Mouse (Mus musculus) megakaryocyte, adult 5-6 weeks (primary cell): ENCODE results near the gene Galntl6. TPM values are rescaled to one million over a fixed set of nuclear protein-coding genes. Genes with fewer than 3 reads are reported as not detected.
"Not testable (repeated sequence)": the region's sequence is repeated elsewhere in the genome, so short reads cannot be mapped to it uniquely, and the experiment has no call there.

ENCODE experiments used
- ATAC-seq: 2 replicates; pipeline ENCODE4 v1.8.0; 2016; ENCODE audit warnings: mild to moderate bottlenecking, inconsistent platforms; ENCODE audit not compliant: poor library complexity, severe bottlenecking
- total RNA-seq, 2 experiments: library from RNA; stranded (forward) in 1 of 2; stranded (reverse) in 1 of 2; fragments of 153-499, 151-499 nt in 1 of 2; fragments of 221-1000, 200-1000 nt in 1 of 2; gene quantifications; 2 replicates each; pipeline versions ENCODE4 v1.2.3 to v1.2.4; 2015 to 2017

The Galntl6 gene
- total RNA-seq, 2 experiments from 2014 or later = 0.22 TPM; not detected in 1

DNA sequence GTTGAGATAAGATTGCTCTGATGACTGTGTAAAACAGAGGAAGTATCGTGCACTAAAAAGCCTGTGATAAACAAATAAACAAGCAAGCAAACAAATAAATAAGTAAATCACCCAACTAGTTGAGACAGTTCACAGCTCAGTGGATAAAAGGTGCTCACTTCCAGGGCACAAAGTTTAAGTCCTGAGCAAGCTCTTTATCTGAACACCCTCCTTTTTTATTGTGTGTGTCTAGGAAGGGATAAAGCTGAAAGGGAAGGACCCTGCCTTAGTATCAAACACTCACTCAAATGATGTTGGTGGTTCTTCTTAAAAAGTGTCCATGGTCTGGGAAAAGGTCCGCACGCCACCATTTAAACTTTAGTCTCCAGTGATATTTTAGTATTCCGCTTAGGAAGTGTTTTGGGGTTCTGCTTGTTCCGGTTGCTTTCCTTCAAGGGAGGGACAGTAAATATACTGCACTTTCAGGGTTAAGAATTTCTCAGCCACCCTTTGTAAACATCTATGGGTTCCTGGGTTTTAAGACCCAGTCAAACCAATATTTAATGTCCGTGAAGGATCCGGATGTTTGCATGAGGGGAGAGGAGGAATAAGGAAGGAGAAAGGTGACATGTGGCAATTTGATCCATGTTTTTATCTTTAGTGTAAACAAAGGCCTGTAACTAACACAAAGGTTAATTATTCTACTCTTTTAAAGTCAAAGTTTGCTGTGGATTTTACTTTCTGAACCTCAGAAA lies 1134.3 kb downstream of the Galntl6 start:
- ATAC-seq = no peak

DNA sequence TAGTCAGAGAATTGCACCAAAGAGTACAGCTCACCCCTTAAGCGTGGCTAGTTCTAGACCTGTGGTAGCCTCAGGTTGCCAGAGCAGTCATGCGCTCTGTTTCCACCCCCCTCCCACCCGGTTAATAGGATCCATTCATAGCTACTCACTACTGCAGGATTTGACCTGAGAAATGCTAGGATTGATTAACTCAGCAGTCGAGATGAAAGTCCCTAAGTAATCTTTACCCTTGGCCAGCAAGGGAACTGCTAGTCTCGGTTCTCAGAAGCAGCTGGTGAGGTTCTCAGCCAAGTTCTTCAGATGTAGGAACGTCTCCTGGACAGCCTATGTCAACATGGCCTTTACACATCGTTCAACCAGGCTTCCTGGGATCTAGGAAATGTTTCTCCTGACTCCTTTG lies 1135.7 kb downstream of the Galntl6 start:
- ATAC-seq = no peak

DNA sequence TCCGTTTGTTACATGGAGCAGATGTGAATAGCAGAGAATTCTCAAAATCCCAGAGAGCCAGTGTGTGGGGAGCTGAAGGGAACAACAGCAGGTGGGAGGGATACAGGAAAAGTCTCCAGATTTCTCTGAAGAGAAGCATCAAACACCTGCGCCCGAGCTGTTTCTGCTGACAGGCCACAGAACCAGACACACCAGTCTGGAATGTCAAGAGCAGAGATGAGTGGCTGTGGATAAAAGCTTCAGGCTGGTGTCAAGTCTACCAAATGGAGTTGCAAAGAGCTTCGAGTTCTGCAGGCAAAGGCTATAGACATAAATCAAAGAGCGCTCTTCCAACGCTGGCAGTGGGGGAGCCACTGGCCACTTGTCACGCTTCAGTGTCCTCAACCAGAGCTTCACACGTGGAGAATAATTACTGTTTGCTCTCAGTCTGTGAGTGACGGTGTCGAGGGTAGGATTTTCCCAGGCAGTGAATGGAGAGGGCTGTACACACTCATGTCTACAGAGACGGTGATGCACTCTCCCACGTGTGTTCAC lies 1139.6 kb downstream of the Galntl6 start:
- ATAC-seq = no peak

DNA sequence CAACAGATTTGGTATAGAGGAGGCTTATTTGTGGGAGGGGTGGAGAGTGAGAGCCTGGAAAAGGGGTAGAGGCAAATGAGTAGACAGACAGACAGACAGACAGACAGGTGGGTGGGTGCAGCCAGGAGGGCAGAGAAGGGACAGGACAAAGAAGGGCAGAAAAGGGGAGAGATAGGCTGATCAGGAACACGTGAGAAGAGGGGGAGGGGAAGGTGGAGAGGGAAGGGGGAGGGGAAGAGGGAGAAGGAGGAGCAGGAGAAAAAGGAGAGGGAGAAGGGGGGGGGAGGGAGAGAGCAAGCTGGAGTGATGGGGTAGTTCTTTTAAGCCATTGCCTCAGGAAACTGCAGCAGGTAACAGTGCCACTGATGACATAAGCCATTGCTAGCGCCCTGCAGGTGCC lies 1144.9 kb downstream of the Galntl6 start:
- ATAC-seq = no peak

DNA sequence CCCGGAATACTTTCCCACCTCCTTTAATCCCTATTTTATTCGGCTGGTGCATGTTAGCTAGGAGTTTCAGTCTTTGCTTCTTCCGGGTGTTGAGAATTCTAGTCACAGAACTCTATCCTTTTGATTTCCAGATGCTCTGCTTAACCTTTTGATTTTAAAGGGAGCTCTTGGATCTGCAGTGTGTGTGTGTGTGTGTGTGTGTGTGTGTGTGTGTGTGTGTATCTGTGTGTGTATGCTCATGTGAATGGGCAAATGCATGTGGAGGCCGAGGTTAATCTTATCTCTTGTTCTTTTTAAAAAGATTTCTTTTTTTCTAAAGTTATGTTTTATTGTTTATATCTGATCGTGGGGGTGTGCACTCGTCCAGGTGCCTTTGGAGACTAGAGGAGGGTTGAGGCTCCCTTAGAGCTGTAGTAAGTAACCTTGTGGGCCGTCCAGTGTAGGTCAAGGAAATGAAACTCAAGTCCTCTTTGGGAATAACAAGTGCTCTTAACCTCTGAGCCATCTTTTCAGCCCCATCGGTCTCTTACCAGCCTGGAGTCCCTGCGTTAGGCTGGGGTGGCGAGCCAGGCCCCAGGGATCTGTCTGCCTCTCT lies 1145.9 kb downstream of the Galntl6 start:
- ATAC-seq = no peak

DNA sequence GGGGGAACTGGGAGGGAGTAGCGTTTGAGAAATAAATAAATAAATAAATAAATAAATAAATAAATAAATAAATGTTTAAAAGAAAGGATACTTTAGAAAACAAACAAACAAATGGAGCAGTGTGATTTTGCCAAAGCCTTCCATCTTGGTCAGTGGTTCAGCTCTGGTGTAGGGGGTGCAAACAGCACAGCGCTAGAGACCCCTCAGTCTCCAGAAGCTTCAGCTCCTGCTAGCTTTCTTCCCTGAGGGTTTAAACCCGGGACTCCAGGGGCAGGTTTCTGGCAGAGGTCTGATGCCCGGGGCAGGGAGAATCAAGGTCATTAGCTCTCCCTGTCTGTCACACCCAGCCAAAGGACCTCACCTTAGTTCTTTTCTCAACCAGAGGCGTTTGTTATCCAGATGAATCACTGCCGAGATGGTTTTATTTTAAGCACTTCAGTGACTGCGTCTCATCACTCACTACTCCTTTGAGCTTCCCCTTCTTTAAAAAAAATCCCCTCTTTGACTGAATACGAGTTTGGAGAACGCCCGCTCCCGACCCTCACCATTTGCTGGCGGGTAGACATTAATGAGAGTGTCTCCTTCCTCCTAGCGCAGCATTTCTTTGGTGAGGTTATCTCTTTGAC lies 1146.6 kb downstream of the Galntl6 start:
- no peak for ATAC-seq

DNA sequence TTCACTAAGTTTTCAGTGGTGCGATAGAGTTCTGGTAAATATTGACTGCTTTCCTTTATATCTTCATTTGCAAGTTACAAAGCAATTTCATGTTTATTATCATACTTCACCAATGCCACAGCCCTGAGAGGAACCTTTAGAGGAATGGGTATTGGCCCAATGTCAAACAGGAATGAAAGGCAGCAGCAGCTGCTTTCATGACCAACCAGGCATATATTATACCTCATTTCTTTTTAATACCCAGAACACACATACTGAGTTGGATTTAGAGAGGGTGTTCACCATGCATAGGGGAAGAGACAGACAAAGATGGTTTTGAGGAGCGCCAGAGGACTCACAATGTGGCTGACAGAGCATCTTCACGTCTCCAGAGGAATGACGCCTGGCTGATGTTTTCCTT lies 1147.2 kb downstream of the Galntl6 start:
- no peak for ATAC-seq

DNA sequence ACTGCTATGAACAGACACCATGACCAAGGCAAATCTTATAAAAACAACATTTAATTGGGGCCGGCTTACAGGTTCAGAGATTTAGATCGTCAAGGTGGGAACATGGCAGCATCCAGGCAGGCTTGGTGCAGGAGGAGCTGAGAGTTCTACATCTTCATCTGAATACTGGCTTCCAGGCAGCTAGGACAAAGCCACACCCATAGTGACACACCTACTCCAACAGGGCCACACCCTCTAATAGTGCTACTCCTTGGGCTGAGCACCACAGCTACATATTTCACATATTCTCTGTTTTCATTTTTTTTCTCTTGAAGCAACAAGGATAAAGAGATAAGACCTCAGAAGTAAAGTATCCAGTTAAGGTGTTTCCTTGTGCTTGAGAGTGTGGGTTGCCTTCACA lies 1149.8 kb downstream of the Galntl6 start:
- not testable (repeated sequence) for ATAC-seq

DNA sequence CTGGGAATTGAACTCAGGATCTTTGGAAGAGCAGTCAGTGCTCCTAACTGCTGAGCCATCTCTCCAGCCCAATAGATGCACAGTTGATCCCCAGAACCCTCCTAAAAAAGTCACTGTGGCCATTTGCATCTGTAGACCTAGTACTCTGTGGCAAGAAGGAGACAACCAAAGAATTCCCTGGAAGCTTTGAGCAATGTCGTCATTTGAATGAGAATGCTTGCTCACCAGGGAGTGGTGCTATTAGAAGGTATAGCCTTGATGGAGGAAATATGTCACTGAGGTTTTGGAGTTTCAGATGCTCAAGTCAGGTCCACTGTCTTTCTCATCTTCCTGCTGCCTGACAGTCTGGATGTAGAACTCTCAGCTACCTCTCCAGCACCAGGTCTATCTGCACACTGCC lies 1151.5 kb downstream of the Galntl6 start:
- ATAC-seq = no peak

DNA sequence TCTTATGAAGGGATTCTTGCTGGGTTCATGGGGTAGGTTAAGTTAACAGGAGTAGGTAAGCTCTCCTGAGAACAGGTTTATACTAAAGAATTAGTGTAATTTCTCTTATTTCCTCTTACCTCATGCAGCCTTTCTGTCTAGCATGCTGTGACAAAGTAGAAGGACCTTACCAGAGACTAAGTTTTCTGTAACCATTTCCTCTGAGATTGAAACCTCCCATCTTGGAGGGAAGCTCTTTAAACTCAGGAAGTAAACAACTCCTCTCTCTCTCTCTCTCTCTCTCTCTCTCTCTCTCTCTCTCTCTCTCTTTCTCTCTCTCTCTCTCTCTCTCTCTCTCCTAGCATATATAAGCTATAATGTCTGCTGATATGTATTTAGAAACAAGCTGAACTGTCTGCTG lies 1153.6 kb downstream of the Galntl6 start:
- ATAC-seq = no peak

DNA sequence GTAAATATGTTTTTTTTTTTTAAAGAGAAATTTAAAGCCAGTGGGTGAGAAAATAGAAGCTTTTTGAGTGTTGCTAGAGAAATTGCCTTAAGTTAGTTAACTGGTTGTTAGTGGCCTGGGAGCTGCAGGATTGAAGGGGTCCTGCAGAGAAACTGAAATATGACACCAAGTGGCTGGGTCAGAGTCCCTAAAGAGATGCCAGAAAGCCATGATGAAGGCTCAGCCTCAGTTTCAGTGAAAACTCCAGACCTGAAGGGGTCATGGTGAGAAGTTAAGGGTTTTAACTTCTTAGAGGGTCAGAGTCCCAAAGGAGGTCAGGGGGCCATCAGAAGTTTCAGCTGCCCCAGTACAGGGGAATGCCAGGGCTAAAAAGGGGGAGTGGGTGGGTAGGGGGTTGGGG lies 1155.0 kb downstream of the Galntl6 start:
- no peak for ATAC-seq

DNA sequence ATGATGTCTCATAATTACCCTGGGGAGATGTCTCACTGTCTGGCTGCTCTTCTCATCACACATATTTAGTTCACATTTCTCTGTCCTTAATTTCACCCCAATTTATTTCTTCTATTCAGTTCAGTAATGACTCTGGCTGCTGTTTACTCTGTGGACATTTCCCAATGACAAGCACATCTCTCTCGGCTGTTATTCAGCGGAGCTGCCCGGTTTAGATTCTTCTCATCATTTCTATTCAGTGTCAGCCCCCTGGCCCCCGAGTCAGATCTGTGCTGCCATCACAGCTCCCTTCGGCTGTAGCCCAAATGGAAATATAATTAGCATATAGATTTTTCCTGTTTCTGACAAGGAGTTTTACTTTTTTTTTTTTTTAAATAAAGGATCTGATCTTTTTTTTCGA lies 1158.4 kb downstream of the Galntl6 start:
- ATAC-seq = no peak

DNA sequence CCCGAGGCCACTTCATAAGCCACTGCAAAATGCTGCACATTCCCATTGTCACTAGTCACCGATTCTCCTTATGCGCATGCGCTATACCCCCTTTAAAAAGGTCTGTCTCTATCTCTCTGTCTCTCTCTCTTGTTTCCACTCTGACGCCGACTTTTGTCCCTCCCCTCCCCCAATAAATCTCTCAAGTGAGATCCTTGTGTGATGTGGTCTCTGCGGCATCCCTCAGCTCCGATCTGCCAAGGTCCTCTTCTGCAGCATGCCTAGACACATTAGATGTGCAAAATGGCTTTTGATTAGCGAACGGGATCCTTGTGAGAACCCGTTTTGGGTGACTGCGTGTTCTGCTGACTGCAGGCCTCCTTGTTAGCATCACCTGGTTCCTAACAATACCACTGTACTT lies 1168.8 kb downstream of the Galntl6 start:
- ATAC-seq = no peak

DNA sequence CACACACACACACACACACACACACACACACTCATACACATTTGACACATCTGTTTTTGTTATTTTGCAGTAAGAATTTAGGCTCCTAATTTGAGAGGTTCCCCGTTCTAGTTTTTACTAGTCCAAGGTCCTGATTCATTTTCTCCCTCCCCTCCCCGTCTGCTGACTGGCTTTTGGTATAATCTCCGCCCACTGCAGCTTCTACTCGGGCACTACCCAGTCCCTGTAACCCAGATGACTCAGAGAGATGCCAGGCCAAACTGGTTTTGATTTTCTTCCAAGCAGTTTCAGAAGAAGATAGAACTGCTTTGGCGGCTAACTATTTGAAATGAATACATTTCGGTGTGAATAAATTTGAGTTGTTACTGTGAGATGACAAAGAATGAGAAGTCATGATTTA lies 1170.5 kb downstream of the Galntl6 start:
- ATAC-seq = no peak

DNA sequence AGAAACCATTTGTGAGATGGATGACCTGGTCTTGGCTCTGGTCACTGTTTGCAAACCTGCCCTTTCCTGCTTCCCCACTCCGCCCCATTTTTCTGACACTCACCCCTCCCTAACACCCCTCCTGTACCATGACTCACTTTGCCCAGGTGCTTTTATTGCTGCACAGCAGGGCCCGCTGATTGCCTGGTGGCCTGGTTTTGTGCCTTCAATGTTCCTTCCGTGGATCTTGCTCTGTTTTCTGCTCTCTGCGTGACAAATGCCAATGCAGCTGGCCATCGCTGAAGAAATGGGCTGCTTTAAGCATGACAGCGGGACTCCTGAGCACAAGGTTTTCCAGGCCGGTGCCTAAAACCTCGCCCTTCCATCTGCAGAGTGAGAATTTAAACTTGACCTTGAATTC lies 1171.1 kb downstream of the Galntl6 start:
- no peak for ATAC-seq

DNA sequence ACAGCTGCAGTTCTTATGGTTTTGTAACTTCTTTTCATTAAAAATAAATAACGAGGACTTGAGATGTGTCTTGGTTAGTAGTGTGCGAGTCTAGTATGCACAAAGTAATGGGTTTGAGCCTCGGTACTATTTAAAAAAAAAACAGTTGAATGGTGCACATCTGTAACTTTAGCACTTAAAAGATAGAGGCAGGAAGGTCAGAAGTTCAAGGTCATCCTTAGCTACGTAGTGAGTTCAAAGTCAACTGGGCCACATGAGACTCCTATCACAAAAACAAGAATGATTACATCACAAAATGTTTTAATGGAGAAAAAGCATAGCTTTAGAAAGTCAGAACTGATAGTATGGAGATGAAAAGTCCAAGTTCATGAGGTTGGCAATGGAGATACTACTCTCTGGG lies 1175.2 kb downstream of the Galntl6 start:
- no peak for ATAC-seq

DNA sequence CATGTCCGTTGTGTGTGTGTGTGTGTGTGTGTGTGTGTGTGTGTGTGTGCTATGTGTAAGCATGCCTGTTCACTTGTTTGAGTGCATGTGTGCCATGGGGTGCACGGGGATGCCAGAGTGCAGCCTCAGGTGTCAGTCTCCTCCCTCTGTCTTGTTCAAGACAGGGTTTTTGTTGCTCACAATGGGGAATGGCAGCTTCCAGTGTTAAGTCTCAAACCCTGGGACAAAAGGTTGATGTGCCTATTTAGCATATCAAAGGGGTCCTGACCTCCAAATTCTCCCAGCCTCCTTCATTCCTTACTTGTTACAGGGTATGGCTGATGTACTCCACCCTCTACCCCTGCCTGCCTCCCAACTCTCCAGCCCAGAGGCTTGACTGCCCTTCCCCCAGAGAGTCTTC lies 1179.6 kb downstream of the Galntl6 start:
- ATAC-seq = no peak

DNA sequence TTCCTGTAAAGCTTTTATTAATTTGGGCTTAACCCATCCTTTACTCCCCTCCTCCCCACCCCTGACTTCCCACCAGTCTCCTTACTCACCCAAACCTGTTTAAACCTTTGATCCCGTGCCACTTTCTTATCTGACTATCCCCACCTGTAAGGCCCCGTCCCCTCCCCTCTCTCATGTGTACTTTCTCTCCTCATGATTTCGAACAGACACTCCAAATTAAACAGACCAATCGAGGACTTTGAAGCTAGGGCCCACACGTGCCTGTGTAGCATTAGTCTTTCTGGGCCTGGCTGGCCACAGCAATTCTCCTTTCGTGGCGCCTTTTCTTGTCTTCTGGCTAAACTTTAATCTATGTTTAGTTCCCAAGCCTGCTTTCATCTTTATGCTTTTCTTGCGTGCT lies 1180.8 kb downstream of the Galntl6 start:
- no peak for ATAC-seq

DNA sequence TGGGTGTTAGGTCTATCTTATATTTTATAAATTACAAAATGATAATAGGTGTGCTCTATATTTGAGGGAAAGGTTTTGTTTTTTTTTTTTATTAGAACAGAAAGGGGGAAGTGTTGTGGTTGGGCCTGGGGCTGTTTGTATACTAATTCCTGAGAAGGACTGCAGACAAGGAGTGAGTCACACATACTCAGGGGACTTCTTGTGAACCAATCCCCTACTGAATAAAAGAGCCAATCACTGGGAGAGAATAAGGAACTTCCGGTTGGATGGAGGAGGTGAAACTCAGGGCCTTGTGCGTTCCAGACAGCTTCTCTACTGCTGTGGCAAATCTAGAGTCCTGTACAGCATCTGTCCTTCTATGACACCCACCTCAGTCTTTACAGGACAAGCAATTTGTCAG lies 1184.2 kb downstream of the Galntl6 start:
- no peak for ATAC-seq

DNA sequence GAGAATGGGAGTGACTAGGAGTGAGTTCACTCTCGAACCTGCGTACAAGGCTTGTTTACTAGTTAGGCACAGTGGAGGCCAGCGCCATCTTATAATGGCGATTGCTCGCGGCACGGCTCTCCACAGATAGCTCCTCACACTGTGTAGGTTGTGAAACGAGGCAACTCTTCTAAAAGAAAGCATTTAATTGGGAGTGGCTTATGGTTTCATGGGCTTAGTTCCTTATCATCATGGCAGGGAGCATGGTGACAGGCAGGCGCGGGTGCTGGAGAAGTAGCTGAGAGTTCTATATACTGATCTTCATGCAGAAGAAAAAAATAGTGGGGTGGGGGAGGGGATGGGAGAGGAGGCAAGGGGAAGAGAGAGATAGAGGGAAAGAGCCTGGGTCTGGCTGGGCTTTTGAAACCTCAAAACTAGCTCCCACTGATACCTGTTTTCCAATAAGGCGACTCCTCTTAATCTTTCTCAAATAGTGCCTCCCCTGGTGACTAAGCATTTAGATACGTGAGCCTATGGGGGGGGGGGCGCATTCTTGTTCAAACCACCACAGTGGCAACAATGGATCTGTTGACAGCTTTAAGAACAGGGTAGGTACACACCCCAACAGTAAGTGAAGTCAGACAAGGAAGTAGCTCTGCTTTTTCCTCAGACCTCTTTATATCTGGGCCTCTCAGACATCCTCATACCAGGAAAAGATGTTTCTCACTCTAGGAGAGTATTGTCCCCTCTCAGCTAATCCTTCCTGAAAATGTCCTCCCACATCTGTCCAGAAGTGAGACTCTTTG lies 1187.4 kb downstream of the Galntl6 start:
- no peak for ATAC-seq
